Mouse (Mus musculus) splenic B cell, adult 2 months (primary cell): ENCODE data around the gene Ppp4r4.
A peak's percentile ranks its signal among the peaks of the same experiment; 100 is the strongest.
"Not testable (repeated sequence)": the region's sequence is repeated elsewhere in the genome, so short reads cannot be mapped to it uniquely, and the experiment has no call there.

Experiments used
- DNase-seq: peaks from one replicate; pipeline ENCODE4 v3.0.0-alpha.2; 2011; ENCODE audit warnings: low read depth, low spot score
- H3K27me3 ChIP-seq: 2 replicates; pipeline ENCODE4 v1.6.1; 2012; ENCODE audit warnings: mild to moderate bottlenecking, low read length, moderate library complexity, mixed read lengths; ENCODE audit not compliant: control insufficient read depth, poor library complexity, insufficient read depth, severe bottlenecking
- H3K36me3 ChIP-seq: 2 replicates; pipeline ENCODE4 v1.6.1; 2012; ENCODE audit warnings: mild to moderate bottlenecking, low read length, moderate library complexity, mixed read lengths; ENCODE audit not compliant: control insufficient read depth, poor library complexity, insufficient read depth, severe bottlenecking

Ppp4r4 gene

GRCm38 (mm10) chr12:103635846-103636245 is 103.8 kb downstream of the Ppp4r4 start:
- H3K36me3 ChIP-seq, result no peaks in the 10 kb centered on the region

GRCm38 (mm10) chr12:103643336-103643735 is 111.3 kb downstream of the Ppp4r4 start:
- Histone ChIP-seq H3K36me3 (no peaks in the 10 kb centered on the region), H3K27me3 (no peaks in the 10 kb centered on the region)
- DNase-seq, result peak; percentile 37

More at GRCm38 (mm10) chr12:103635846-103636245, 103.8 kb downstream of the Ppp4r4 start:
- no peaks in the 10 kb centered on the region for H3K27me3 ChIP-seq
- no peak for DNase-seq

- no peak for DNase-seq
- Histone ChIP-seq H3K36me3 (no peaks in the 10 kb centered on the region), H3K27me3 (no peaks in the 10 kb centered on the region)
These were observed 111.7 kb downstream of the Ppp4r4 start for GRCm38 (mm10) chr12:103643818-103644217.

DNA sequence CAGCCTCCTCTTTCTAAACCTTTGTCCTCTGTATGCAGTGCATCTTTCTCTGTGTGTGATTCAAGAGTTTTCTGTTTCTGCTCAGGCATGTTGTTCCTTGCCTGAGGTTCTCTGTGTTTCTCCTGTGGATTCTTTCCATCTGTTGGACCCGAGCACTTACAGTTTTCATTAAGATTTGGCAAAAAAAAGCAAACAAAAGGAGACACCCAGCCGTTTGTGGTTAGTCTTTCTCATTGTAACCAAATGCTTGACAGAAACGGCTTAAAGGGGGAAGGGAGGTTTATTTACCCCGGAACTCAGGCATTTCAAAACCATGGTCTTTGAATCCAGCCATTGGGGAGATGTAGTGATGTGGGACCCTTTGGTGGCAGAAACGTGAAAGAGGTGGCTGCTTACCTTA is 112.5 kb downstream of the Ppp4r4 start:
- DNase-seq, result no peak
- Histone ChIP-seq H3K27me3 (no peaks in the 10 kb centered on the region), H3K36me3 (no peaks in the 10 kb centered on the region)

DNA sequence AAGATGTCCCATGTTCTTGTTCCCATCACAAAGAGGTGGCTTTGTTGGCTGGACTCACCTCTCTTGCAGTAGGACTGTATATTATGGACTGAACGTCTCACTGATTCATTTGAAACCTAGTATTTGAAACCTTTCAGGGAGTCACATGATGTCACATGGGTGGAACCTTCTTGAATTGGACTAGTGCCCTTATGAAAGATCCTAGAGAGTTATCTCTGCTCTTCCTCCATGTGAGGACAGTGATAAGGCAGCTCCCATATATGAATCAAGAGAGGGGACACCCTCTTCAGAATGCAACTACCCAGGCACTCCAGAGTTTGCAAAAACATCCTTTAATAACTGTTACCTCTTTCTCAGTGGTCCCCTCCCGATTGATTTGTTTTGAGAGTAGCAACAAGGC is 114.2 kb downstream of the Ppp4r4 start:
- H3K27me3 ChIP-seq, result no peaks in the 10 kb centered on the region

GRCm38 (mm10) chr12:103653836-103654235 is 121.8 kb downstream of the Ppp4r4 start:
- no peaks in the 10 kb centered on the region for H3K36me3 ChIP-seq
- no peak for DNase-seq
- no peaks in the 10 kb centered on the region for H3K27me3 ChIP-seq

More for the DNA sequence above, 114.2 kb downstream of the Ppp4r4 start:
- no peak for DNase-seq
- H3K36me3 ChIP-seq, result no peaks in the 10 kb centered on the region

GRCm38 (mm10) chr12:103655123-103656044 is 123.3 kb downstream of the Ppp4r4 start:
- Histone ChIP-seq H3K27me3 (no peaks in the 10 kb centered on the region), H3K36me3 (no peaks in the 10 kb centered on the region)
- no peak for DNase-seq

DNA sequence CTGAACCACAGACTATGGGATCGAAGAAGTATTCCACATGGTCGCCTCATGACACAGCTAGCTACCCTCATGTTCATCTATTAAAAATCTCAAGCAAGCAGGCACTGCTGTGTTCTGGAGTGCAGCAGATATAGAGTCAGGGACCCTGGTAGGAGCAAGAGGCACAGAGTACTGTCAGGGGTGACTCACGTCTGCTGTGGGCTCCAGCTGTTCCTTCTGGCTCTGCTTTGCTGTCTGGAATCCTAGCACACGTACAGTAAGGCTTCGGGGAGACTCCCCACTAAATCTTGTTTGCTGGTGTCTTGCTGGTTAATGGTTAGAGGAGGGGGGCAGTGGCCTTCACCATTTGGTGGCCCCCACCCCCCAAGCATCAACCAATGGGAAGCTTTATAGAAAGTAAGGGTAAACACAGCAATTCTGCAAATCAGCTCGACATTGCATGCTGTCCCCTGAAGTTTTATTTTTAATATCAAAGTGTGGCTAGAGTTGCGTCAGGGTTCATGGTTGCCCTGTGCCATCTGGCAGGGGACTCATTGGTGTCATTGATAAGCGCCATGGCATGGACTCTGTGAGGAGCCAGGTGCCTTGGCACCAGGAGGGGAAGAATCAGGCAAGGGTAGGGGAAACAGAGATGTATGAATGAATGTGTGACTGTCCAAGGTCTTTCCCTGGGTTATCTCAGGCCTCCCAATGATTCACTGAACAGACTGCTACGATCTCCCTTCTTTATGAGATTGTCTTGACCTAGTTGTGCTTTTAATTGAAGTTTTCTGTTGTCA is 125.0 kb downstream of the Ppp4r4 start, which contains the start of gene Serpina6:
TSS of gene Serpina6 (minus strand) at position 365 of the 779 bp plus-strand sequence.
- no peaks in the 10 kb centered on the region for H3K27me3 ChIP-seq
- no peak for DNase-seq
- H3K36me3 ChIP-seq, result no peaks in the 10 kb centered on the region

GRCm38 (mm10) chr12:103657991-103658390 is 125.9 kb downstream of the Ppp4r4 start:
- Histone ChIP-seq H3K36me3 (no peaks in the 10 kb centered on the region), H3K27me3 (no peaks in the 10 kb centered on the region)
- no peak for DNase-seq

- DNase-seq, result no peak
- no peaks in the 10 kb centered on the region for H3K27me3 ChIP-seq
- no peaks in the 10 kb centered on the region for H3K36me3 ChIP-seq
These were observed 127.1 kb downstream of the Ppp4r4 start for GRCm38 (mm10) chr12:103659171-103659570.

DNA sequence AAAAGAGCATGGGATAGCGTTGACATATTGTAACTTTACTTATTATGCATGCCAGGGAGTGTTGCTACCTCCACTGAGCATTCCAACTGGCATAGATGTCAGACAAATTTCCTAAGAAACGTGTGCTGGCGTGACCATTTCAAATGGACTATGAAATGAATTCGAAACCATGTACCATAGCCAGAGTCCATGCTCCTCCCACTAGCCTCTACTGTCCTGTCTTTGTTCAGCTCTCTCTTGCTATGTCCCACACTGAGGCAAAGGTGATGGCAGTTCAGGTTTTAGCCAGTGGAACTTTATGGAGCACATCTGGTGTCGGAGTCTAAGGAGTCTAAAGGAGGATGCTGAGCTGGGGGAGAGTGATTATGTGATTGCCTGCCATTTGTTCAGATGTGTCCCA is 128.0 kb downstream of the Ppp4r4 start:
- Histone ChIP-seq H3K36me3 (no peaks in the 10 kb centered on the region), H3K27me3 (no peaks in the 10 kb centered on the region)
- DNase-seq, result no peak

GRCm38 (mm10) chr12:103662053-103662452 is 130.0 kb downstream of the Ppp4r4 start:
- DNase-seq, H3K27me3 ChIP-seq, H3K36me3 ChIP-seq: not testable (repeated sequence)
